Mouse (Mus musculus) heart, postnatal 0 days (tissue): ENCODE data around the gene Camta1. TPM values are rescaled to one million over a fixed set of nuclear protein-coding genes. Genes with fewer than 3 reads are reported as not detected.

Source experiments
- ATAC-seq: fragments of 200-750 bp; cut with Nextera tagmentation; 2 replicates; pipeline ENCODE4 v1.8.0; 2017; ENCODE audit warnings: low read depth, moderate number of reproducible peaks, moderate library complexity; ENCODE audit not compliant: insufficient read depth
- DNase-seq: peaks from one replicate; pipeline ENCODE4 v3.0.0-alpha.2; 2016; ENCODE audit warnings: low spot score
- H3K27ac ChIP-seq: fragments of 300-500 bp; sonication (generic); 2 replicates; pipeline ENCODE4 v1.5.1; 2014; ENCODE audit warnings: low read depth, mild to moderate bottlenecking
- H3K27me3 ChIP-seq: fragments of 300-500 bp; sonication (generic); 2 replicates; pipeline ENCODE4 v1.6.1; 2014; ENCODE audit warnings: low read length, mixed read lengths; ENCODE audit not compliant: control insufficient read depth, insufficient read depth
- H3K36me3 ChIP-seq: fragments of 300-500 bp; sonication (generic); replicated peaks from 2 replicates; pipeline ENCODE4 v1.6.1; 2014; ENCODE audit warnings: low read length, mixed read lengths; ENCODE audit not compliant: control insufficient read depth, insufficient read depth
- H3K4me1 ChIP-seq: fragments of 300-500 bp; sonication (generic); 2 replicates; pipeline ENCODE4 v1.6.1; 2014; ENCODE audit warnings: antibody characterized with exemption; ENCODE audit not compliant: control insufficient read depth, insufficient read depth
- H3K4me2 ChIP-seq: fragments of 300-500 bp; sonication (generic); 2 replicates; pipeline ENCODE4 v1.6.1; 2014; ENCODE audit warnings: low read depth, mild to moderate bottlenecking, low read length, moderate library complexity
- H3K4me3 ChIP-seq: fragments of 300-500 bp; sonication (generic); 2 replicates; pipeline ENCODE4 v1.5.1; 2014; ENCODE audit warnings: low read depth, low read length
- H3K9ac ChIP-seq: fragments of 300-500 bp; sonication (generic); replicated peaks from 2 replicates; pipeline ENCODE4 v1.6.1; 2014; ENCODE audit warnings: low read depth, low read length, mixed read lengths
- H3K9me3 ChIP-seq: fragments of 300-500 bp; sonication (generic); replicated peaks from 2 replicates; pipeline ENCODE4 v1.6.1; 2016; ENCODE audit warnings: low read length; ENCODE audit not compliant: control insufficient read depth
- CTCF ChIP-seq: IDR thresholded peaks from 2 replicates; pipeline ENCODE4 v1.5.1; 2016; ENCODE audit warnings: antibody characterized with exemption, control low read depth, low read depth
- EP300 ChIP-seq: IDR thresholded peaks from 2 replicates; pipeline ENCODE4 v1.6.1; 2016; ENCODE audit warnings: antibody characterized with exemption, low read depth
- WGBS: fragments of 180-500 bp; shearing (Covaris S2); extraction: QIAGEN DNeasy Blood & Tissue Kit; methylation state at CpG from one replicate; pipeline ENCODE4 v1.1.7; 2014; 5-methylcytosine and 5-hydroxymethylcytosine counted together
- polyA plus RNA-seq: library from polyadenylated mRNA; unstranded; fragments of >200 nt; fragmentation: Nextera tagmentation; extraction: Ambion mirVana; gene quantifications from 2 replicates; pipeline ENCODE4 v1.2.1, GENCODE M21; 2015
- total RNA-seq: library from RNA; depleted of rRNA; stranded (reverse); fragments of >200 nt; gene quantifications from 2 replicates; pipeline ENCODE4 v1.2.3, GENCODE M21; 2014; ENCODE audit warnings: low replicate concordance

Camta1 gene
- total and polyA plus RNA-seq, 2 experiments from 2014 or later, result 72.7 to 240 TPM

DNA sequence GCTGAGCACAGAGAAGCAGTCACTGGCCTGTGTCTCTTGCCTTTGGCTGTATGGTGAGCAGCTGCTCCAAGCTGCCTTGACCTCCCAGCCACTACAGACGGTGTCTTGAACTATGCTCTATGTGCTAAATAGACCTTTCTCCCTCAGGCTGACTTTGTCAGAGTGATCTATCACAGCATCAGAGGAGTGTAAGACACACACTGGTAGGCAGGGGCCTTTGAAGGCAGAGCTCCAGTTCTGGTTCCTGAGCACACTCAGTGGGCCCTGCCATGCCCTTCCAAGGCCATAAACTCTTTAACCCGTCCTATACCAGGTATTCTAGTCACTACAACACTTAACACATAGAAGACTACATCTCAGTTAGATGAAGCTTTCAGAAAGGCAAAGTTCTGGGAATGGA is 780.3 kb downstream of the Camta1 start:
- Histone ChIP-seq H3K27me3 (no peaks in the 10 kb centered on the region), H3K4me3 (no peak overlapping the region), H3K27ac (no peak overlapping the region), H3K9ac (no peak overlapping the region), H3K4me1 (0 out of 2 replicates have a peak, but pooled peaks cover 7% of the 10 kb centered on the region), H3K36me3 (peaks cover 41% of the 10 kb centered on the region), H3K4me2 (no peak overlapping the region), H3K9me3 (no peaks in the 10 kb centered on the region)
- 78% methylated on average over 2 of the region's 2 CpGs for WGBS
- DNase-seq (no peak), ATAC-seq (no peak)
- TF ChIP-seq CTCF, result no peak

DNA sequence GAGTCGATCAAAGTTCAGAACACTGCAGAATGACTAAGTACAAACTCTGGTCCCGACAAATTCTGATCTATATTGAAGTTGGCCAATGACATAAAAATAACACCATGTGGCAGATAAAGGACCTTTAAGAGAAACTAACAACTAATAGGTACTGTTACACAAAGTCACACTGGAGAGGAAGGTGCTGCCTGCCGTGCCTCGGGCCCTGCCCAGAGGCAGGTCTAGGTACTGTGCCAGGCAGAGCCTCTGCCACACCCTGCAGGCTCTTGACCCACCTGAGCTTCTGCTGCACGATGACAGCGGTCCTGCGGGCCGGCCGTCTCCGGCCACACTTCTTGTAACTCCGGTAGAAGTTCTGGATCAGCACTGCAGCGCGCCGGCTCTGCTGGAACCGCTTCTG is 786.9 kb downstream of the Camta1 start:
- Histone ChIP-seq H3K27me3 (no peaks in the 10 kb centered on the region), H3K36me3 (peaks cover 54% of the 10 kb centered on the region), H3K27ac (no peak overlapping the region), H3K4me3 (no peak overlapping the region), H3K4me1 (no peaks in the 10 kb centered on the region), H3K9ac (no peak overlapping the region), H3K9me3 (no peaks in the 10 kb centered on the region), H3K4me2 (no peak overlapping the region)
- TF ChIP-seq EP300, result no peak
- no peak for TF ChIP-seq CTCF
- WGBS, result 78% methylated on average over 15 of the region's 15 CpGs
- DNase-seq, result no peak
- ATAC-seq, result no peak

- H3K27me3 ChIP-seq, result no peaks in the 10 kb centered on the region
- peaks cover 39% of the 10 kb centered on the region for H3K36me3 ChIP-seq
- DNase-seq (peak; percentile 62), ATAC-seq (peak; percentile 53)
- no peak overlapping the region for H3K4me3 ChIP-seq
- H3K4me2 ChIP-seq, result no peak overlapping the region
- H3K9me3 ChIP-seq, result no peaks in the 10 kb centered on the region
- no peak overlapping the region for H3K9ac ChIP-seq
- no peaks in the 10 kb centered on the region for H3K4me1 ChIP-seq
- H3K27ac ChIP-seq, result no peak overlapping the region
- peak; percentile 89 for TF ChIP-seq CTCF
- no peak for TF ChIP-seq EP300
- 45% methylated on average over 13 of the region's 13 CpGs for WGBS
These were observed 788.5 kb downstream of the Camta1 start for GRCm38 (mm10) chr4:151073108-151073744.

- peaks cover 40% of the 10 kb centered on the region for H3K36me3 ChIP-seq
- H3K4me3 ChIP-seq, result no peak overlapping the region
- H3K4me1 ChIP-seq, result no peaks in the 10 kb centered on the region
- no peak overlapping the region for H3K27ac ChIP-seq
- no peaks in the 10 kb centered on the region for H3K27me3 ChIP-seq
- WGBS, result 76% methylated on average over 7 of the region's 7 CpGs
- TF ChIP-seq EP300, result no peak
- no peak for TF ChIP-seq CTCF
- no peak overlapping the region for H3K4me2 ChIP-seq
- no peaks in the 10 kb centered on the region for H3K9me3 ChIP-seq
- no peak overlapping the region for H3K9ac ChIP-seq
- ATAC-seq, result no peak
- no peak for DNase-seq
These were observed 790.7 kb downstream of the Camta1 start for GRCm38 (mm10) chr4:151070962-151071361.

GRCm38 (mm10) chr4:151068751-151069150 is 792.9 kb downstream of the Camta1 start:
- H3K27me3 ChIP-seq, result no peaks in the 10 kb centered on the region
- no peak overlapping the region for H3K4me2 ChIP-seq
- no peaks in the 10 kb centered on the region for H3K9me3 ChIP-seq
- no peaks in the 10 kb centered on the region for H3K4me1 ChIP-seq
- ATAC-seq (no peak), DNase-seq (no peak)
- no peak overlapping the region for H3K4me3 ChIP-seq
- WGBS, result 60% methylated on average over 4 of the region's 4 CpGs
- peaks cover 40% of the 10 kb centered on the region for H3K36me3 ChIP-seq
- TF ChIP-seq EP300 (no peak), CTCF (peak; percentile 22)
- H3K9ac ChIP-seq, result no peak overlapping the region
- no peak overlapping the region for H3K27ac ChIP-seq

DNA sequence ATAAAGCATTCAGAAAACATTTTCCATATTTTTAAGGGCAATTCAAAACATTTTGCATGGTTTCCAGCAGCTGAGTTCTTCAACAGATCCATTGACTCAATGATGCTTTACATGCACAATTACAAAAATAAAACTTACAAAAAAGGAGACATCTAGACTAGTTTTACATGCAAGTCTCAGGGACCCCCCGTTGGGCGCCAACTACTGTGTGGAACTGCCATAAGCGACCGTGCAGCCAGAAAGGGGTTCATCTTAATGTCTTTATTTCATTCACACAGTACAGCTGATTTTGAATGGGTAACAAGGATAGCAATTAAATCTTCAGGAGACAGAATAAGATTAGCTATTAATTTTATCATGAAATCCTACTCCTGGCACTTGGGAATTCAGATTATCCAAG is 802.1 kb downstream of the Camta1 start:
- DNase-seq (no peak), ATAC-seq (no peak)
- no peak overlapping the region for H3K27ac ChIP-seq
- no peak overlapping the region for H3K4me3 ChIP-seq
- H3K9me3 ChIP-seq, result 0 out of 2 replicates have a peak, but pooled peaks cover 4% of the 10 kb centered on the region
- H3K36me3 ChIP-seq, result peaks cover 8% of the 10 kb centered on the region; the same call in 1 of the 2 replicates
- no peaks in the 10 kb centered on the region for H3K27me3 ChIP-seq
- 96% methylated on average over 4 of the region's 4 CpGs for WGBS
- H3K4me1 ChIP-seq, result peaks cover 5% of the 10 kb centered on the region; the same call in 1 of the 2 replicates
- H3K9ac ChIP-seq, result no peak overlapping the region
- H3K4me2 ChIP-seq, result no peak overlapping the region
- TF ChIP-seq CTCF (no peak), EP300 (no peak)
